Mouse (Mus musculus) midbrain, embryonic 14.5 days (tissue): ENCODE measurements around the gene Fbl. TPM values are rescaled to one million over a fixed set of nuclear protein-coding genes. Genes with fewer than 3 reads are reported as not detected.

ENCODE experiments used
- ATAC-seq: fragments of 200-750 bp; cut with Nextera tagmentation; 2 replicates; pipeline ENCODE4 v1.8.0; 2017; ENCODE audit warnings: moderate number of reproducible peaks, moderate library complexity; ENCODE audit not compliant: low FRiP score, low TSS enrichment
- DNase-seq: peaks from one replicate; pipeline ENCODE4 v3.0.0-alpha.2; 2015
- H3K27ac ChIP-seq: fragments of 300-500 bp; sonication (generic); replicated peaks from 2 replicates; pipeline ENCODE4 v1.5.1; 2014; ENCODE audit warnings: mild to moderate bottlenecking, low read depth, low read length, moderate library complexity
- H3K27me3 ChIP-seq: fragments of 300-500 bp; sonication (generic); 2 replicates; pipeline ENCODE4 v1.6.1; 2014; ENCODE audit warnings: low read length, control low read depth, mixed read lengths; ENCODE audit not compliant: control insufficient read depth, insufficient read depth
- H3K36me3 ChIP-seq: fragments of 300-500 bp; sonication (generic); 2 replicates; pipeline ENCODE4 v1.6.1; 2014; ENCODE audit warnings: low read length, control low read depth; ENCODE audit not compliant: control insufficient read depth, insufficient read depth
- H3K4me1 ChIP-seq: fragments of 300-500 bp; sonication (generic); 2 replicates; pipeline ENCODE4 v1.6.1; 2014; ENCODE audit warnings: mild to moderate bottlenecking, antibody characterized with exemption, low read length, control low read depth; ENCODE audit not compliant: control insufficient read depth, insufficient read depth
- H3K4me2 ChIP-seq: fragments of 300-500 bp; sonication (generic); 2 replicates; pipeline ENCODE4 v1.6.1; 2014; ENCODE audit warnings: mild to moderate bottlenecking, low read length, moderate library complexity
- H3K4me3 ChIP-seq: fragments of 300-500 bp; sonication (generic); replicated peaks from 2 replicates; pipeline ENCODE4 v1.5.1; 2014; ENCODE audit warnings: low read depth, low read length
- H3K9ac ChIP-seq: fragments of 300-500 bp; sonication (generic); replicated peaks from 2 replicates; pipeline ENCODE4 v1.6.1; 2014; ENCODE audit warnings: mild to moderate bottlenecking, low read length, moderate library complexity
- H3K9me3 ChIP-seq: fragments of 300-500 bp; sonication (generic); 2 replicates; pipeline ENCODE4 v1.6.1; 2016; ENCODE audit warnings: low read length, control low read depth, mixed read lengths; ENCODE audit not compliant: control insufficient read depth
- whole genome bisulfite sequencing: fragments of 180-500 bp; shearing (Covaris S2); extraction: QIAGEN DNeasy Blood & Tissue Kit; methylation state at CpG from one replicate; pipeline ENCODE4 v1.1.7; 2014; 5-methylcytosine and 5-hydroxymethylcytosine counted together
- polyA plus RNA-seq: library from polyadenylated mRNA; unstranded; fragments of >200 nt; fragmentation: Nextera tagmentation; extraction: Ambion mirVana; gene quantifications from 2 replicates; pipeline ENCODE4 v1.2.1, GENCODE M21; 2014

The Fbl gene
- polyA plus RNA-seq, 1 experiment from 2014 or later: 26.2 TPM

DNA sequence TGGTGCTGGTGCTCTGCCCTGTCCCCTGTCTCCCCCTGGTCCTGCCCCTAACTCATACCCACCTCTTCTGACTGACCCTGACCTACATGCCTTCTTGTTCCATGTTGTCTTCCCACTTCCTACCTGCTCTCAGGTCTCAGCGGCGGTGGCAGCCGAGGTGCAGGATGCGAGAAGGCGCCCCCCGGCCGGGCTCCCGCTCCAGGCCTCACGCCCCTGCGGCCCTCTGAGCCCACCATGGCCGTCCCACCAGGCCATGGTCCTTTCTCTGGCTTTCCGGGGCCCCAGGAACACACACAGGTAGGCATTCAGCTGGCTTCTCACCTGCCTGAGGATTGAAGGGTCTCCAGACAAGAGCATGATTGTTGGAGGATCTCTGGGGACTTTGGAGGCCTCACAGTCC lies 11.9 kb downstream of the Fbl start:
- H3K9ac ChIP-seq: peak overlapping the region; percentile 95
- peak overlapping the region; percentile 99; the same call in 1 of the 2 replicates for H3K4me3 ChIP-seq

DNA sequence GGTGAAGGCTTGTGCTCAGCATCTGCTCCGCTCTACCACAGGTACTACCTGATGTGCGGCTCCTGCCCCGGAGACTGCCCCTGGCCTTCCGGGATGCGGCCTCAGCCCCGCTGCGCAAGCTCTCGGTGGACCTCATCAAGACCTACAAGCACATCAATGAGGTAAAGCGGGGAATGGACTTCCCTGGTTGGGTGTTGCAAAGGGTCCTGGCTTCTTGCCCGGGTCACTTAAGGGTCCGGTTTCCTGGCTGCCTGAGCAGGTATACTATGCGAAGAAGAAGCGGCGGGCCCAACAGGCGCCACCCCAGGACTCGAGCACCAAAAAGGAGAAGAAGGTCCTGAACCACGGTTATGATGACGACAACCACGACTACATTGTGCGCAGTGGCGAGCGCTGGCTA lies 12.8 kb downstream of the Fbl start:
- Histone ChIP-seq H3K27me3 (no peaks in the 10 kb centered on the region), H3K36me3 (peaks cover 75% of the 10 kb centered on the region), H3K4me3 (no peak overlapping the region), H3K27ac (no peak overlapping the region), H3K4me1 (peaks cover 9% of the 10 kb centered on the region; the same call in 1 of the 2 replicates), H3K9ac (no peak overlapping the region), H3K9me3 (no peaks in the 10 kb centered on the region), H3K4me2 (no peak overlapping the region)
- ATAC-seq: no peak
- WGBS: 97% methylated on average over 22 of the region's 22 CpGs
- DNase-seq: no peak

More for the DNA sequence above, 11.9 kb downstream of the Fbl start:
- DNase-seq (no peak), ATAC-seq (no peak)
- Histone ChIP-seq H3K4me1 (peaks cover 9% of the 10 kb centered on the region; the same call in 1 of the 2 replicates), H3K36me3 (peaks cover 75% of the 10 kb centered on the region), H3K27me3 (no peaks in the 10 kb centered on the region), H3K9me3 (no peaks in the 10 kb centered on the region), H3K27ac (no peak overlapping the region), H3K4me2 (peak overlapping the region; percentile 66)
- 97% methylated on average over 12 of the region's 12 CpGs for WGBS

- Histone ChIP-seq H3K4me2 (no peak overlapping the region), H3K27me3 (no peaks in the 10 kb centered on the region), H3K4me1 (peaks cover 6% of the 10 kb centered on the region; the same call in 1 of the 2 replicates), H3K36me3 (peaks cover 98% of the 10 kb centered on the region), H3K27ac (no peak overlapping the region), H3K9me3 (no peaks in the 10 kb centered on the region), H3K4me3 (no peak overlapping the region), H3K9ac (no peak overlapping the region)
- DNase-seq (no peak), ATAC-seq (peak; percentile 18; the same call in 1 of the 2 replicates)
- WGBS: 94% methylated on average over 14 of the region's 14 CpGs
These were observed 16.4 kb downstream of the Fbl start for GRCm38 (mm10) chr7:28185884-28186283.

GRCm38 (mm10) chr7:28186631-28187030 lies 17.1 kb downstream of the Fbl start:
- 94% methylated on average over 8 of the region's 8 CpGs for WGBS
- H3K9ac ChIP-seq: no peak overlapping the region

GRCm38 (mm10) chr7:28191489-28191888 lies 22.0 kb downstream of the Fbl start:
- H3K27me3 ChIP-seq: no peaks in the 10 kb centered on the region
- DNase-seq (no peak), ATAC-seq (no peak)
- no peaks in the 10 kb centered on the region for H3K9me3 ChIP-seq
- WGBS: 96% methylated on average over 3 of the region's 3 CpGs
- no peaks in the 10 kb centered on the region for H3K4me1 ChIP-seq
- no peak overlapping the region for H3K4me3 ChIP-seq
- peaks cover 88% of the 10 kb centered on the region for H3K36me3 ChIP-seq
- no peak overlapping the region for H3K9ac ChIP-seq
- no peak overlapping the region for H3K4me2 ChIP-seq
- H3K27ac ChIP-seq: no peak overlapping the region

More at GRCm38 (mm10) chr7:28186631-28187030, 17.1 kb downstream of the Fbl start:
- no peak overlapping the region for H3K27ac ChIP-seq
- H3K36me3 ChIP-seq: peaks cover 99% of the 10 kb centered on the region
- DNase-seq: no peak
- no peak overlapping the region for H3K4me2 ChIP-seq
- H3K9me3 ChIP-seq: no peaks in the 10 kb centered on the region
- H3K27me3 ChIP-seq: no peaks in the 10 kb centered on the region
- no peak for ATAC-seq
- H3K4me3 ChIP-seq: no peak overlapping the region
- no peaks in the 10 kb centered on the region for H3K4me1 ChIP-seq

- Histone ChIP-seq H3K4me1 (no peaks in the 10 kb centered on the region), H3K4me3 (no peak overlapping the region), H3K9me3 (no peaks in the 10 kb centered on the region), H3K9ac (no peak overlapping the region), H3K27me3 (no peaks in the 10 kb centered on the region), H3K36me3 (peaks cover 84% of the 10 kb centered on the region), H3K4me2 (no peak overlapping the region), H3K27ac (no peak overlapping the region)
- WGBS: 93% methylated on average over 1 of the region's 1 CpGs
- no peak for DNase-seq
- ATAC-seq: no peak
These were observed 22.4 kb downstream of the Fbl start for GRCm38 (mm10) chr7:28191903-28192302.

DNA sequence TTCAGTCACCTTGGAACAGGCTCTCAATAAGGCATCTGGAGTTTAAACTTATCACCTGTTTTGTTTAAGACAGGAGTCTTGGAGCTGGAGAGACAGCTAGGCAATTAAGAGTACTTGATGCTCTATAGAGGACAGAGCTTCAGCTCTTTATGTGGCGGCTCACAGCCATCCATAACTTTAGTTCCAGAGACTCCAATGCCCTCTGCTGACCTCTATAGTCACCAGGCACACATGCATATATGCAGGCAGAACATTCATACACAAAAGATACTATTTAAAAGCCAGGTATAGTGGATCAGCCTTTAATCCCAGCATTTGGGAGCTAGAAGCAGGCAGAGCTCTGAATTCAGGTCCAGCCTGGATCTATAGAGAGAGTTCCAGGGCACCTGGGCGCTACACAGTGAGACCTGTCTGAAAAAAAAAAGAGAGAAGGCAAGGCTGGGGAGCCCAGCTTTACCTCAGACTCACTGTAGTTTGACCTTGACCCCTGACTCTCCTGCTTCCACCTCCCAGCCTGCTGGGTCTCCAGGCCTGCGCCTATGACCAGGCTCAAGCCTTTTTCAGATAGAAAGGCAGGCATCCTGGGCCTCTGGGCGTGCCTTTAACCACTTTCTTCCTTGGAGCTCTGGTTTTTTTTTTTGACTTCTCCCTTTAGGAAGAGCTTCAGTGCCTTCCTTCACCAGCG lies 26.0 kb downstream of the Fbl start:
- Histone ChIP-seq H3K4me1 (no peaks in the 10 kb centered on the region), H3K4me3 (no peak overlapping the region), H3K9ac (no peak overlapping the region), H3K27ac (no peak overlapping the region), H3K36me3 (peaks cover 58% of the 10 kb centered on the region), H3K4me2 (no peak overlapping the region), H3K9me3 (no peaks in the 10 kb centered on the region), H3K27me3 (no peaks in the 10 kb centered on the region)
- no peak for DNase-seq
- 89% methylated on average over 5 of the region's 5 CpGs for WGBS
- ATAC-seq: no peak

DNA sequence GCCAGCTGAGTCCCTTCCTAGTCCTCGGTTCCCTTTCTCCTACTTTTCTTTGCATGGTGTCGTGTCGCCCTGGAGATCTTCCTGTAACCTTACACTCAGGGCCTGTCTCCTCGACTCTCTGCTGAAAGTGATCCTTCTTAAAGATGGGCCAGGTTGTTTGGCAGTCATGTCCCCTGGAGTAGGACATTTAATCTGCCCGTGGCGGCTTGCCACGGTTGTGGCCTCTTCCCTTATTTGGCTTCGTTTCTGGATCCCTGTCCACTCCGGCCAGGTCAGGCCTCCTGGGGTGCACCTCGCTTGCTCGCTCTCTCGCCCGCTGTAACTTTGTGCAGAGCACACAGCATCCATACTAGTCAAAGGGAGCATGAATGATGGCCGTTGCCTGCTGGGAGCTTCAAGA lies 27.0 kb downstream of the Fbl start:
- Histone ChIP-seq H3K36me3 (peaks cover 48% of the 10 kb centered on the region), H3K9me3 (no peaks in the 10 kb centered on the region), H3K9ac (no peak overlapping the region), H3K4me2 (no peak overlapping the region), H3K4me1 (no peaks in the 10 kb centered on the region), H3K27me3 (no peaks in the 10 kb centered on the region), H3K27ac (no peak overlapping the region), H3K4me3 (no peak overlapping the region)
- WGBS: 85% methylated on average over 14 of the region's 14 CpGs
- DNase-seq: no peak
- ATAC-seq: no peak

GRCm38 (mm10) chr7:28199054-28199453 lies 29.5 kb downstream of the Fbl start:
- H3K9ac ChIP-seq: no peak overlapping the region
- H3K9me3 ChIP-seq: no peaks in the 10 kb centered on the region
- whole genome bisulfite sequencing: 82% methylated on average over 4 of the region's 4 CpGs
- no peaks in the 10 kb centered on the region for H3K4me1 ChIP-seq
- no peak overlapping the region for H3K4me3 ChIP-seq
- peaks cover 25% of the 10 kb centered on the region for H3K36me3 ChIP-seq
- DNase-seq: no peak
- no peak for ATAC-seq
- no peak overlapping the region for H3K27ac ChIP-seq
- no peak overlapping the region for H3K4me2 ChIP-seq
- no peaks in the 10 kb centered on the region for H3K27me3 ChIP-seq
